Mouse (Mus musculus) intestine, postnatal 0 days (tissue): Measurements from ENCODE around the gene Ildr1. TPM values are rescaled to one million over a fixed set of nuclear protein-coding genes. Genes with fewer than 3 reads are reported as not detected.

Experiments
- ATAC-seq: fragments of 200-750 bp; cut with Nextera tagmentation; 2 replicates; pipeline ENCODE4 v1.8.0; 2017; ENCODE audit warnings: mild to moderate bottlenecking, moderate TSS enrichment, moderate library complexity
- H3K27ac ChIP-seq: fragments of 300-500 bp; sonication (generic); 2 replicates; pipeline ENCODE4 v1.5.1; 2014; ENCODE audit warnings: mild to moderate bottlenecking, low read depth, low read length, moderate library complexity
- H3K27me3 ChIP-seq: fragments of 300-500 bp; sonication (generic); replicated peaks from 2 replicates; pipeline ENCODE4 v1.6.1; 2014; ENCODE audit warnings: low read length, mixed read lengths; ENCODE audit not compliant: control insufficient read depth, insufficient read depth
- H3K36me3 ChIP-seq: fragments of 300-500 bp; sonication (generic); 2 replicates; pipeline ENCODE4 v1.6.1; 2014; ENCODE audit warnings: mild to moderate bottlenecking, moderate library complexity; ENCODE audit not compliant: control insufficient read depth, insufficient read depth
- H3K4me1 ChIP-seq: fragments of 300-500 bp; sonication (generic); replicated peaks from 2 replicates; pipeline ENCODE4 v1.6.1; 2014; ENCODE audit warnings: antibody characterized with exemption, low read length, mixed read lengths; ENCODE audit not compliant: control insufficient read depth, insufficient read depth
- H3K4me2 ChIP-seq: fragments of 300-500 bp; sonication (generic); replicated peaks from 2 replicates; pipeline ENCODE4 v1.6.1; 2014; ENCODE audit warnings: low read depth, mild to moderate bottlenecking, moderate library complexity
- H3K4me3 ChIP-seq: fragments of 300-500 bp; sonication (generic); 2 replicates; pipeline ENCODE4 v1.5.1; 2014; ENCODE audit warnings: low read depth, low read length
- H3K9ac ChIP-seq: fragments of 300-500 bp; sonication (generic); 2 replicates; pipeline ENCODE4 v1.6.1; 2014; ENCODE audit warnings: mild to moderate bottlenecking, low read depth, low read length
- H3K9me3 ChIP-seq: fragments of 300-500 bp; sonication (generic); 2 replicates; pipeline ENCODE4 v1.6.1; 2016; ENCODE audit warnings: mixed run types; ENCODE audit not compliant: control insufficient read depth
- CTCF ChIP-seq: sonication (generic); IDR thresholded peaks from 2 replicates; pipeline ENCODE4 v1.5.1; 2016; ENCODE audit warnings: low read depth, mild to moderate bottlenecking, control low read depth, antibody characterized with exemption, moderate library complexity
- WGBS: fragments of 180-500 bp; shearing (Covaris S2); extraction: QIAGEN DNeasy Blood & Tissue Kit; methylation state at CpG from one replicate; pipeline ENCODE4 v1.1.7; 2014; 5-methylcytosine and 5-hydroxymethylcytosine counted together
- polyA plus RNA-seq: library from polyadenylated mRNA; unstranded; fragments of >200 nt; fragmentation: Nextera tagmentation; extraction: Ambion mirVana; gene quantifications from 2 replicates; pipeline ENCODE4 v1.2.1, GENCODE M21; 2015

Ildr1 gene
- polyA plus RNA-seq, 1 experiment from 2014 or later = 7.5 TPM

- Histone ChIP-seq H3K27ac (no peak overlapping the region), H3K9ac (no peak overlapping the region), H3K4me3 (no peak overlapping the region), H3K9me3 (no peaks in the 10 kb centered on the region), H3K36me3 (no peaks in the 10 kb centered on the region), H3K27me3 (no peaks in the 10 kb centered on the region), H3K4me2 (no peak overlapping the region), H3K4me1 (no peaks in the 10 kb centered on the region)
- 53% methylated on average over 4 of the region's 4 CpGs for WGBS
- no peak for TF ChIP-seq CTCF
- ATAC-seq = no peak
Observed at GRCm38 (mm10) chr16:36747068-36747467, 53.3 kb downstream of the Ildr1 start.

GRCm38 (mm10) chr16:36747767-36748166, 54.0 kb downstream of the Ildr1 start:
- no peak overlapping the region for H3K4me2 ChIP-seq
- no peak overlapping the region for H3K4me3 ChIP-seq
- no peak overlapping the region for H3K27ac ChIP-seq
- H3K9ac ChIP-seq = no peak overlapping the region
- H3K36me3 ChIP-seq = no peaks in the 10 kb centered on the region
- H3K27me3 ChIP-seq = no peaks in the 10 kb centered on the region
- WGBS = 56% methylated on average over 2 of the region's 2 CpGs
- no peak for ATAC-seq
- TF ChIP-seq CTCF = no peak
- H3K9me3 ChIP-seq = no peaks in the 10 kb centered on the region
- no peaks in the 10 kb centered on the region for H3K4me1 ChIP-seq

- Histone ChIP-seq H3K4me3 (no peak overlapping the region), H3K4me1 (no peaks in the 10 kb centered on the region), H3K27me3 (no peaks in the 10 kb centered on the region), H3K9me3 (no peaks in the 10 kb centered on the region), H3K27ac (no peak overlapping the region), H3K9ac (no peak overlapping the region), H3K36me3 (no peaks in the 10 kb centered on the region), H3K4me2 (no peak overlapping the region)
- ATAC-seq = no peak
- TF ChIP-seq CTCF = no peak
- WGBS = 81% methylated on average over 3 of the region's 3 CpGs
Observed at GRCm38 (mm10) chr16:36751979-36752378, 58.2 kb downstream of the Ildr1 start.

- Histone ChIP-seq H3K9ac (no peak overlapping the region), H3K27me3 (no peaks in the 10 kb centered on the region), H3K36me3 (no peaks in the 10 kb centered on the region), H3K27ac (no peak overlapping the region), H3K4me2 (no peak overlapping the region), H3K4me1 (no peaks in the 10 kb centered on the region), H3K9me3 (no peaks in the 10 kb centered on the region), H3K4me3 (no peak overlapping the region)
- 78% methylated on average over 8 of the region's 13 CpGs for WGBS
- TF ChIP-seq CTCF = no peak
- ATAC-seq = no peak
Observed at GRCm38 (mm10) chr16:36770191-36770771, 76.5 kb downstream of the Ildr1 start.

DNA sequence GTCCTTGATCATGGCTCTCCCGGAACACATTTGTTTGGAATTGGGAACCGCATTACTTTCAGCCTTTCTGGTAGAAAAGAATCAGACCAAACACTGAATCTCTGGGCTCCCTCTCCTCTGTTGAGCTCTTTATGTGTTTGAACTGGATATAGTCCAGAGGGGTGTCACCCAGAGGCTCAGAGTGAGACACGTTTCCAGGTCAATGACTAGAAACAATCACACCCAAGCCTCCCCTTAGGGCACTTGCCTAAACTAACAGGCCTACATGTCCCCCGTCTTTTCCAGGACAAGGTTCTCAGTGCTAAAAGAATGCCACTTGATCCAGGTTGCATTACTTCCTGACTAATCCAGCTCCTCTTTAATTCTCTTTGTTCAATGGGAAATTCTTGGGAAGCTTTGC, 77.1 kb downstream of the Ildr1 start:
- no peaks in the 10 kb centered on the region for H3K27me3 ChIP-seq
- no peak overlapping the region for H3K4me2 ChIP-seq
- no peaks in the 10 kb centered on the region for H3K4me1 ChIP-seq
- no peak for ATAC-seq
- 75% methylated on average over 4 of the region's 4 CpGs for WGBS
- no peak for TF ChIP-seq CTCF
- no peaks in the 10 kb centered on the region for H3K36me3 ChIP-seq
- H3K27ac ChIP-seq = no peak overlapping the region
- H3K4me3 ChIP-seq = no peak overlapping the region
- no peaks in the 10 kb centered on the region for H3K9me3 ChIP-seq
- no peak overlapping the region for H3K9ac ChIP-seq

GRCm38 (mm10) chr16:36771244-36771643, 77.5 kb downstream of the Ildr1 start:
- Histone ChIP-seq H3K4me3 (no peak overlapping the region), H3K27me3 (no peaks in the 10 kb centered on the region), H3K36me3 (no peaks in the 10 kb centered on the region), H3K27ac (no peak overlapping the region), H3K9me3 (no peaks in the 10 kb centered on the region), H3K4me2 (no peak overlapping the region), H3K9ac (no peak overlapping the region), H3K4me1 (no peaks in the 10 kb centered on the region)
- TF ChIP-seq CTCF = no peak
- WGBS = 89% methylated on average over 2 of the region's 2 CpGs
- ATAC-seq = no peak

DNA sequence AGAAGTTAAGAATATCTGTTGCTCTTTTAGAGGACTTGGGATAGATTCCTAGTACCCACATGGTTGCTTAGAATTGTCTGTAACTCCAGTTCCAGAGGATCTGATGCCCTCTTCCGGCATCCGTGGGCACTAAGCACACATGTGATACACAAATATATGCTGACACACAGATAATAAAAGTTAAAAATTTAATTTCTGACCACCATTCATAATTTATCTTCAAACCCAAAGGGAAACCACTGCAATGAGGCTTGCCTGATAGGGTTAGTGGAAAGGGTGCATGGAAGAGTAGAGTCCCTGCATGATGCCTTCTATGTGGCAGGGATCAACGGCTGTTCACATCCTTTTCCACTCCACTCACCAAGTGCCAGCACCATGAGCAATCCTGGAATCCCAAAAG, 77.9 kb downstream of the Ildr1 start:
- H3K9ac ChIP-seq = no peak overlapping the region
- no peak overlapping the region for H3K4me3 ChIP-seq
- WGBS = 88% methylated on average over 3 of the region's 3 CpGs
- no peak for TF ChIP-seq CTCF
- no peaks in the 10 kb centered on the region for H3K9me3 ChIP-seq
- H3K27ac ChIP-seq = no peak overlapping the region
- H3K36me3 ChIP-seq = no peaks in the 10 kb centered on the region
- no peak for ATAC-seq
- no peak overlapping the region for H3K4me2 ChIP-seq
- no peaks in the 10 kb centered on the region for H3K4me1 ChIP-seq
- no peaks in the 10 kb centered on the region for H3K27me3 ChIP-seq
